22 mouse cellular contexts compared by ENCODE assay signal in genomic region chr1:177478578-177478977, GRCm38 (mm10). TPM values are rescaled to one million over a fixed set of nuclear protein-coding genes. Genes with fewer than 3 reads are reported as not detected.
A peak's percentile ranks its signal among the peaks of the same experiment; 100 is the strongest.
DNase-seq lines count a peak whose midpoint lies in the region; ATAC-seq and TF ChIP-seq lines count a peak whose summit lies in the region.
"Had no signal": no experiment of that assay in that cellular context is flagged by ENCODE, and none has a peak within 500 bp of the region (broad histone marks: within the 10 kb centered on the region; RNA-seq: fewer than 3 reads in every experiment).

No protein-coding gene starts in this region.

- TF ChIP-seq CTCF in MEL (IDR thresholded peaks at IDR 0.05 in 2 of 3, conservative IDR thresholded peaks at IDR 0.05 in 1 of 3; ENCODE audit: control insufficient read depth in 1 of 3, insufficient read depth in 1 of 3, low read depth in 2 of 3, low read length in 3 of 3, poor library complexity in 1 of 3, severe bottlenecking in 1 of 3), result no peak

- no peaks in the 10 kb centered on the region for H3K79me2 ChIP-seq in MEL (ENCODE audit: control insufficient read depth, insufficient read depth, low read length, poor library complexity)

- H3K4me2 ChIP-seq in forebrain, embryonic 15.5 days (replicated peaks), result no peak overlapping the region
- no peak overlapping the region for H3K4me2 ChIP-seq in heart, embryonic 11.5 days
- H3K4me2 ChIP-seq: hindbrain, embryonic 12.5 days had no signal

- TF ChIP-seq POLR2A in MEL (IDR thresholded peaks at IDR 0.05; ENCODE audit: control insufficient read depth in 1 of 2, insufficient read depth in 1 of 2, low read depth in 1 of 2, low read length in 2 of 2, poor library complexity in 1 of 2), result no peak

- no peak for TF ChIP-seq EP300 in MEL (IDR thresholded peaks at IDR 0.05; ENCODE audit: low read depth in 1 of 2, low read length in 2 of 2)

- H3K27ac ChIP-seq in forebrain, embryonic 15.5 days (replicated peaks), result peak overlapping the region; percentile 71
- no peak overlapping the region for H3K27ac ChIP-seq in forebrain, embryonic 10.5 days
- H3K27ac ChIP-seq in MEL (ENCODE audit: control insufficient read depth, low read depth, low read length), result no peak overlapping the region
- no peak overlapping the region for H3K27ac ChIP-seq in heart, embryonic 11.5 days (ENCODE audit: low read depth, low read length)
- H3K27ac ChIP-seq: heart, embryonic 13.5 days; hindbrain, embryonic 12.5 days had no signal

- H3K9me3 ChIP-seq in forebrain, embryonic 15.5 days, result no peaks in the 10 kb centered on the region
- no peaks in the 10 kb centered on the region for H3K9me3 ChIP-seq in forebrain, embryonic 10.5 days
- H3K9me3 ChIP-seq in MEL (replicated peaks; ENCODE audit: insufficient read depth, low read length), result no peaks in the 10 kb centered on the region
- no peaks in the 10 kb centered on the region for H3K9me3 ChIP-seq in heart, embryonic 11.5 days (replicated peaks; ENCODE audit: control insufficient read depth, low read length)
- H3K9me3 ChIP-seq: G1E; heart, embryonic 13.5 days; hindbrain, embryonic 12.5 days had no signal

- no peak for ATAC-seq in forebrain, embryonic 15.5 days (replicated peaks)
- ATAC-seq in hematopoietic stem cell, adult 5-6 weeks (replicated peaks in 1 of 2; ENCODE audit: insufficient read depth in 1 of 2, low FRiP score in 2 of 2, low TSS enrichment in 1 of 2, low read depth in 1 of 2, poor library complexity in 2 of 2, severe bottlenecking in 2 of 2), result peak; percentile 50 to 80; a peak in 3 of 4 replicates
- no peak for ATAC-seq in heart, embryonic 11.5 days (replicated peaks; ENCODE audit: insufficient number of reproducible peaks, low FRiP score, low TSS enrichment)
- ATAC-seq: activated CD4-positive, CD25-positive, alpha-beta regulatory T cell, adult 4 months; CD4-positive, CD25-positive, alpha-beta regulatory T cell, adult 4 months; hindbrain, embryonic 16.5 days; inflammation-experienced regulatory T-cells, adult 6 months; intestine, postnatal 0 days had no signal

- no peak for DNase-seq in forebrain, embryonic 10.5 days (ENCODE audit: extremely low spot score, low spot score)
- DNase-seq in 416B (ENCODE audit: low read depth), result peak; percentile 41
- DNase-seq in MEL (ENCODE audit: low read depth, low spot score), result peak; percentile 16
- no peak for DNase-seq in kidney, postnatal 36 days
- DNase-seq in urinary bladder, postnatal 14 days (ENCODE audit: low spot score), result no peak
- DNase-seq: adrenal gland, postnatal 14 days; B cell, adult 2 months; cerebellum, adult 11-12 months; gastrocnemius, postnatal 10 days; heart, postnatal 36 days had no signal

- 87% methylated on average over 2 of the region's 2 CpGs for WGBS in forebrain, embryonic 15.5 days
- 84% methylated on average over 2 of the region's 2 CpGs for WGBS in forebrain, embryonic 10.5 days
- WGBS in heart, embryonic 11.5 days (ENCODE audit: insufficient replicate concordance), result 62% methylated on average over 2 of the region's 2 CpGs

- peaks cover 12% of the 10 kb centered on the region for H3K4me1 ChIP-seq in forebrain, embryonic 15.5 days
- no peaks in the 10 kb centered on the region for H3K4me1 ChIP-seq in forebrain, embryonic 10.5 days
- peaks cover 0 to 4% of the 10 kb centered on the region in 2 experiments; a peak in 1 of 4 replicates for H3K4me1 ChIP-seq in MEL (ENCODE audit: control insufficient read depth in 1 of 2, insufficient read depth in 2 of 2, low read length in 2 of 2)
- no peaks in the 10 kb centered on the region for H3K4me1 ChIP-seq in heart, embryonic 11.5 days (ENCODE audit: control insufficient read depth, insufficient read depth, low read length)
- H3K4me1 ChIP-seq: hindbrain, embryonic 12.5 days had no signal

- H3K36me3 ChIP-seq in forebrain, embryonic 15.5 days, result no peaks in the 10 kb centered on the region
- H3K36me3 ChIP-seq in forebrain, embryonic 10.5 days (replicated peaks), result no peaks in the 10 kb centered on the region
- no peaks in the 10 kb centered on the region for H3K36me3 ChIP-seq in MEL (ENCODE audit: control insufficient read depth in 1 of 2, insufficient read depth in 2 of 2, low read length in 2 of 2)
- no peaks in the 10 kb centered on the region for H3K36me3 ChIP-seq in heart, embryonic 11.5 days (ENCODE audit: control insufficient read depth, insufficient read depth, low read length)
- H3K36me3 ChIP-seq: G1E; heart, embryonic 13.5 days; hindbrain, embryonic 12.5 days had no signal

- H3K27me3 ChIP-seq in forebrain, embryonic 15.5 days, result no peaks in the 10 kb centered on the region
- H3K27me3 ChIP-seq in forebrain, embryonic 10.5 days (ENCODE audit: poor library complexity, severe bottlenecking), result no peaks in the 10 kb centered on the region
- H3K27me3 ChIP-seq in MEL (ENCODE audit: control insufficient read depth in 1 of 2, insufficient read depth in 2 of 2, low read length in 2 of 2), result peaks cover 0 to 1% of the 10 kb centered on the region in 2 experiments; a peak in 2 of 4 replicates
- H3K27me3 ChIP-seq in heart, embryonic 11.5 days (ENCODE audit: control insufficient read depth, insufficient read depth, low read length), result no peaks in the 10 kb centered on the region
- H3K27me3 ChIP-seq: heart, embryonic 13.5 days; hindbrain, embryonic 12.5 days; Patski had no signal

- H3K4me3 ChIP-seq in forebrain, embryonic 15.5 days, result no peak overlapping the region
- H3K4me3 ChIP-seq in forebrain, embryonic 10.5 days, result no peak overlapping the region
- no peak overlapping the region for H3K4me3 ChIP-seq in MEL (ENCODE audit: control insufficient read depth in 1 of 2, insufficient read depth in 1 of 2, low read depth in 2 of 2, low read length in 2 of 2)
- H3K4me3 ChIP-seq in heart, embryonic 11.5 days (ENCODE audit: low read depth, low read length), result no peak overlapping the region
- H3K4me3 ChIP-seq: heart, embryonic 13.5 days; hindbrain, embryonic 12.5 days had no signal

- no peak for TF ChIP-seq RAD21 in MEL (IDR thresholded peaks at IDR 0.05; ENCODE audit: low read depth, low read length)

- H3K9ac ChIP-seq in forebrain, embryonic 15.5 days (replicated peaks), result no peak overlapping the region
- H3K9ac ChIP-seq in MEL (ENCODE audit: control insufficient read depth, low read depth, low read length, poor library complexity, severe bottlenecking), result no peak overlapping the region
- no peak overlapping the region for H3K9ac ChIP-seq in heart, embryonic 11.5 days (ENCODE audit: low read depth, low read length)
- H3K9ac ChIP-seq: heart, embryonic 13.5 days; hindbrain, embryonic 12.5 days had no signal

TF ChIP-seq in MEL, 35 proteins besides CTCF, POLR2A, EP300 and RAD21:
- no peak for TF ChIP-seq HCFC1 (IDR thresholded peaks at IDR 0.05; ENCODE audit: low read depth, low read length)
- no peak for TF ChIP-seq GABPA (IDR thresholded peaks at IDR 0.05; ENCODE audit: low read depth, low read length)

RNA-seq across cellular contexts. Expression of gene Zbtb18, which starts 36.4 kb away (rescaled TPM):
- 136 and 150 TPM in 2 replicates for polyA plus RNA-seq in forebrain, embryonic 15.5 days (2015; fragmentation: Nextera tagmentation; extraction: Ambion mirVana)
- 2.1 and 3.0 TPM in 2 replicates for polyA plus RNA-seq in forebrain, embryonic 10.5 days (2016; fragmentation: Nextera tagmentation; extraction: Ambion mirVana)
- total RNA-seq in MEL (2012; rRNA removed), result 15.2 and 15.6 TPM in 2 replicates
- polyA plus RNA-seq in MEL (2012; ENCODE audit: insufficient read depth in 1 of 2, insufficient read length in 2 of 2, low read depth in 1 of 2, low replicate concordance in 2 of 2, missing spikeins in 1 of 2), result 10 to 100 TPM in 1 of 2 experiments, not detected in 1; 23.8 TPM
- total RNA-seq in hematopoietic stem cell, adult 5-6 weeks (2017), result 46.5 and 53.8 TPM in 2 replicates
- polyA plus RNA-seq in heart, embryonic 11.5 days (2014; fragmentation: Nextera tagmentation; extraction: Ambion mirVana), result 3.0 and 3.2 TPM in 2 replicates

Comparison
In these comparisons a context has a peak if more than half of its experiments do, and no peak if none do; other contexts are left out.
1. ATAC-seq: peak in hematopoietic stem cell, adult 5-6 weeks (2 of 2); none in forebrain, embryonic 15.5 days (single experiment) and heart, embryonic 11.5 days (single experiment).
2. DNase-seq: peak in 416B (single experiment) and MEL (single experiment); none in forebrain, embryonic 10.5 days (single experiment), kidney, postnatal 36 days (0 of 2) and urinary bladder, postnatal 14 days (single experiment).